Mouse (Mus musculus) CD4-positive helper T cell, adult 2 months (primary cell): ENCODE measurements around the gene Epha2.
A peak's percentile ranks its signal among the peaks of the same experiment; 100 is the strongest.

Source experiments
- DNase-seq: peaks from one replicate; pipeline ENCODE4 v3.0.0-alpha.2; 2012; ENCODE audit warnings: low read depth, missing footprints, low spot score

The Epha2 gene

GRCm38 (mm10) chr4:141367997-141368791 is 67.2 kb downstream of the Epha2 start, which contains the start of gene Fam131c:
Gene Fam131c (plus strand): TSS chr4:141368220.
- peak; percentile 53 for DNase-seq

GRCm38 (mm10) chr4:141372426-141372825 is 71.4 kb downstream of the Epha2 start:
- no peak for DNase-seq
